Mouse (Mus musculus): ENCODE results near the gene Pygo2.
"Not testable (repeated sequence)": the region's sequence is repeated elsewhere in the genome, so short reads cannot be mapped to it uniquely, and the experiment has no call there.

The Pygo2 gene

GRCm38 (mm10) chr3:89421002-89421774, 8.8 kb upstream of the Pygo2 start:
- peak; percentile 96 for DNase-seq

- DNase-seq = peak; percentile 58
Measured at GRCm38 (mm10) chr3:89421810-89422473, 8.1 kb upstream of the Pygo2 start.

- no peak for DNase-seq
Measured at GRCm38 (mm10) chr3:89422556-89423205, 7.3 kb upstream of the Pygo2 start.

- DNase-seq = no peak
Measured at GRCm38 (mm10) chr3:89424416-89425140, 5.4 kb upstream of the Pygo2 start.

- DNase-seq = no peak
Measured at GRCm38 (mm10) chr3:89425141-89425525, 4.9 kb upstream of the Pygo2 start.

- no peak for DNase-seq
Measured at GRCm38 (mm10) chr3:89425876-89426275, 4.1 kb upstream of the Pygo2 start.

GRCm38 (mm10) chr3:89429021-89429420, 993 bp upstream of the Pygo2 start:
- DNase-seq = not testable (repeated sequence)

GRCm38 (mm10) chr3:89432606-89433005, 2.6 kb downstream of the Pygo2 start:
- no peak for DNase-seq

- DNase-seq = no peak
Measured at GRCm38 (mm10) chr3:89434532-89434931, 4.5 kb downstream of the Pygo2 start.

- no peak for DNase-seq
Measured at GRCm38 (mm10) chr3:89435041-89435440, 5.0 kb downstream of the Pygo2 start.

- DNase-seq = peak; percentile 83
Measured at GRCm38 (mm10) chr3:89436176-89437113, 6.4 kb downstream of the Pygo2 start, which contains the start of gene Pbxip1. TSS of gene Pbxip1 (plus strand) at chr3:89436706.

GRCm38 (mm10) chr3:89437269-89437668, 7.3 kb downstream of the Pygo2 start:
- peak; percentile 65 for DNase-seq

GRCm38 (mm10) chr3:89440691-89441090, 10.7 kb downstream of the Pygo2 start:
- no peak for DNase-seq

- peak; percentile 74 for DNase-seq
Measured at GRCm38 (mm10) chr3:89448720-89449537, 18.9 kb downstream of the Pygo2 start.

GRCm38 (mm10) chr3:89449541-89449940, 19.5 kb downstream of the Pygo2 start:
- peak; percentile 87 for DNase-seq

- DNase-seq = peak; percentile 24
Measured at GRCm38 (mm10) chr3:89451916-89452315, 21.9 kb downstream of the Pygo2 start.

GRCm38 (mm10) chr3:89454401-89455177, 24.6 kb downstream of the Pygo2 start, which contains the start of gene Pmvk:
TSS of gene Pmvk (plus strand) at chr3:89454541.
- DNase-seq = no peak

GRCm38 (mm10) chr3:89455786-89456285, 25.8 kb downstream of the Pygo2 start:
- no peak for DNase-seq

GRCm38 (mm10) chr3:89456726-89457665, 27.0 kb downstream of the Pygo2 start:
- peak; percentile 82 for DNase-seq
